Mouse (Mus musculus) heart, postnatal 36 days (tissue): ENCODE results near the gene Tysnd1. TPM values are rescaled to one million over a fixed set of nuclear protein-coding genes. Genes with fewer than 3 reads are reported as not detected.

Source experiments
- DNase-seq, 2 experiments: peaks; one replicate each; pipeline ENCODE4 v3.0.0; 2021 to 2022
- intact Hi-C: fragments of 180-260 bp; cut with DNase I; formaldehyde crosslinking; loops from one replicate; pipeline ENCODE4 v1.15.1; 2025
- total RNA-seq, 2 experiments: library from RNA; stranded (reverse); gene quantifications; 2 replicates each; pipeline ENCODE4 v1.2.3; 2021

The Tysnd1 gene
- total RNA-seq, 2 experiments from 2014 or later, result 22.8 to 23.3 TPM

DNA sequence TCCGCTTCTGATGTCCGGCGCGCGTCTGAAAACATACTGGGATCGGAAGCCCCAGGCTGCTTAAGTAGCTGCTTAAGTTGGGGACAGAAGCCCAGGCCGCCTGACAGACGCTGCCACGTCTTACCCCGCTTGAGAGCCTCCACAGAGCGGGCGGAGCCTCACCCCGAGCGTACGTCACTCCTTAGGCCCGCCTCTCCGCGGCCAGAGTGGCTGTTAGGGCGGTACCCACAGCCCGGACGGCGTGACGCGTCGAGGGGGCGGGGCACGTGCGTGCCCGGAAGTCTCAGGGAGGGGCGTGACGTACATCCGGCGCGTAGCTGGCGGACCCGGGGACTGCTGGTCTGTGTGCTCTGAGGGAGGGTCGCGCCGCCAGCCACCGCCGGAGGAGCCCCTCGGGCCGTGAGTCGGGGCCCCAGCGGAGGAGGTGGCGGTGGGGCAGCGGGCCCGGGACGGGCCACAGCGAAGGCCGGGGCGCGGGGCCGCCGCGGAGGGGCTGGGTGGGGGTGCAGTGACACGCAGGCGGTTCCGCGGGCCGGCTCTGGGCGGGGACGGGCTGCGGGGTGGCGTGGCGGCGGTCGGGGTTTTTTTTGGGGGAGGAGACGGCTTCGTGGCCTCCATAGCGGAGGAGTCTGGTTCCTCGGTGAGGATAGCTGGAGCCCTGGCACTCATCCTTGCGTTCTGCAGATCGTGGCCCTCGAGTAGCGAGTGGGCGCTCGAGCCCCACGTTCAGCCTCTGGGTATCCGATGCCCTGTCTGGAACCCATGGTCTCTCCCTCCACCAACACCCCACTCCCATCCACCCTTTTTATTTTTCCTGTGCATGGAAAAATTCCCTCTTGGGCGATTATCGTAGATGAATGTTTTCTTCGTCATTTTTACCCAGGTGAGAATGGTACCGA lies 15.1 kb upstream of the Tysnd1 start, which contains the start of gene Sar1a:
Gene Sar1a, plus strand, starts transcription at position 285 of the 899 bp plus-strand sequence.
- intact Hi-C loops, result no loop called here
- DNase-seq, result peak; percentile 98 to 99

DNA sequence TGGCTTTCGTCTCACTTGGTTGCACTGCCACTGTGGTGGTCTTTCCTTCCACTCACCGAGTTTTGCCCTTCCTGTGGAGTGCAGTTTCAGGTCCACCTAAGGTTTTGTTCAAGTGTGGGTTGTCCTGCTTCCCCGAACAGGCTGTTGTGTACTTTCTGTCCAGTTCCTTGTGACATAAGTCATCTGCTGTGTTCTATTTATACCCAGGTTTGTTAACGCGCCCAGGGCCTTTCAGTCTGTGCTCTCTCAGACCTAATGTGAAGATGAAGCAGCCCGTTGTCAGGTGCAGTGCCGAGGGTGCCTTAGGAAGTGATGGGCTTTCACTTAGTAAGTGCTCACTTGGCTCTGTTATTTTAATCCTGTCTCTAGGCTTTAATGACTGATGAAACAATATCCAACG lies 5.9 kb upstream of the Tysnd1 start:
- DNase-seq, result peak in 1 of 2 experiments; percentile 37
- intact Hi-C loops, result no loop called here

DNA sequence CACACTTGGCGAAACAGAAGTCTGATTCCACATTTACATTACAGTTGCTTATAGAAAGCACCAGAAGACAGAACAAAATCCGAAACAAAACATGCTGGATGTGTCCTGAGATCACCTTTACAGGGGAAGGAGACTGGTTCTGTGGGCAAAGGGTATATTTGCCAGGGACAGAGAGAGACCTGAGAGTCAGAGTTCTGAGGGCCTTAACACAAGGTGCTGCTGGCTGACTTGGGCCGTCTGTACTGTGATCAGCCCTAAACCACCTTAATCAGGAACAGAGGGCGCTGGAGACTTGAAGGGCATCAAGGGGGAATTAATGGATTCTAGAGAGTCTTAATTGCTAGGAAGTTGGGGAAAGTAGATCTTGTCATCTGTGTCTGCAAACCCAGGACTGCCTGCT lies 1.8 kb upstream of the Tysnd1 start:
- DNase-seq, result no peak
- intact Hi-C loops, result no loop called here

DNA sequence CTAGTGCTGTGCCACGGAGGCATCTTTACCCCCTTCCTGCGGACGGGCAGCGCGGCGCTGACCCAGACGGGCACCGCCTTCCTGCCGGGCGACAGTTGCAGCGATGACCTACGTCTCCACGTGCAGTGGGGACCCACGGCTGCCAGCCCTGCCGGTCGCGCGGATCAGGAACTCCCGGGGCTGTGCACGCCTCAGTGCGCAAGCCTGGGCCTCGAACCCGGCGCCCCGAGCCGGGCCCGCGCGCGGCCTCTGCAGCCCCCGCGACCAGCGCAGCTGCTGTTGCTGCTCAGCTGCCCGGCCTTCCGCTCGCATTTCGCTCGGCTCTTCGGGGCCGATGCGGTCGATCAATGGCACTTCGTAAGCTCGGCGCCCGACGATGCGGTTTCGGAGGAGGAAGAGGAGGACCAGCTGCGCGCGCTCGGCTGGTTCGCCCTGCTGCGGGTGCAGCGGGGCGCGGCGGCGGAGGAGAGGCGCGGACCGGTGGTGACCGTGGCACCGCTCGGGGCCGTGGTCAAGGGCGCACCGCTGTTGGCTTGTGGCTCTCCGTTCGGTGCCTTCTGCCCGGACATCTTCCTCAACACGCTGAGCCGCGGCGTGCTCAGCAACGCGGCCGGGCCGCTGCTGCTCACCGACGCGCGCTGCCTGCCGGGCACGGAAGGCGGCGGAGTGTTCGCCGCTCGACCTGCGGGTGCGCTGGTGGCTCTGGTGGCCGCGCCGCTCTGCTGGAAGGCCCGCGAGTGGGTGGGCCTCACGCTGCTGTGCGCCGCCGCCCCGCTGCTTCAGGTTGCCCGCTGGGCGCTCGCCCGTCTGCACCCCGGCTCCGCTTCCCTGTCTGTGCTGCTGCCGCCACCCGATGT lies 617 bp downstream of the Tysnd1 start:
- no peak for DNase-seq
- intact Hi-C loops, result no loop called here

DNA sequence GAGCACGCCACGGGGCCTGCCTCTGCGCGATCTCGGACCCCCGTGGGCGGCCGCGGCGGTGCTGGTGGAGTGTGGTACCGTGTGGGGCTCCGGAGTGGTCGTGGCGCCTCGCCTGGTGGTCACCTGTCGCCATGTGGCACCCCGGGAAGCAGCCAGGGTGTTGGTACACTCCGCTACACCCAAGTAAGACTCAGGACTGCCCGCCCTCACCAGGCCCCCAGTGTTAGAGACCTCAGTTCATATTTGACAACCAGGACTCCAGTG lies 1.2 kb downstream of the Tysnd1 start:
- no peak for DNase-seq
- intact Hi-C loops, result no loop called here

DNA sequence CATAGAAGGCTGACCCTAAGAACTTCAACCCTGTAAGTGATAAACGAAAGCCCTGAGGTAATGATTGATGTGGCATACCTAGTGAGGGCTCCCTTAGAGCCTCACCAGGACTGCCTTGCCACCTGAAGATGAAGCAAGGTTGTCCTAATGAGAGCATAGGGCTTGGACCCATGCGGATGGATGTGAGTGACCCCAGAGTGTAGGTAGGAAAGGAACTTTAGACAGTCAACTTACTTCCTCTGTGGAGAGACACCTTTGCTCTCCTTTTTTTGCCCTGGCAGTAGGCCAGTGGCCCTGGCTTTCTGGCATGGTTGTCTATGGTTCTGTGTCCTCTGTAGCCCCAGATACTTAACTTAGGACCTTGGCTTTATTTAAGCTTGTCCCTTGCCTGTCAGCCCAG lies 1.7 kb downstream of the Tysnd1 start:
- DNase-seq, result no peak
- intact Hi-C loops, result no loop called here

DNA sequence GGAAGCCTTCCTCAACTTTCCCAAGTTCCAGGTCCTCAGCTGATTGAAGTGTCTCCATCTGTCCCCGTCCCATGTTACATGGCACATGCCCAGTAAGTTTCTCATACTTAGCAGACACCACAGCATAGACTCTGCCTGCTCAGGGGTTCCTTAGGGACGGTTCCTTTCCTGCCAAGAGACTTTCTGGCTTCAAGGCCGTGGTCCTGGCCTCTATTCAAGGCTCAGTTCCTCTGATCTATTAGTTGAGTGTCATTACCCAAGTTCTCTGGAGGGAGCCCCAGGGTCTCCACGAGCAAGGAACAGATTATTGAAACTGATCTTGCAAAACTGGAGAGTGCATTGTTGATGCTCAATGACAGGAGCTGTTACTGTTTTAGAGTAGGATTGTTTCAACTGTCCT lies 9.3 kb downstream of the Tysnd1 start:
- no peak for DNase-seq

DNA sequence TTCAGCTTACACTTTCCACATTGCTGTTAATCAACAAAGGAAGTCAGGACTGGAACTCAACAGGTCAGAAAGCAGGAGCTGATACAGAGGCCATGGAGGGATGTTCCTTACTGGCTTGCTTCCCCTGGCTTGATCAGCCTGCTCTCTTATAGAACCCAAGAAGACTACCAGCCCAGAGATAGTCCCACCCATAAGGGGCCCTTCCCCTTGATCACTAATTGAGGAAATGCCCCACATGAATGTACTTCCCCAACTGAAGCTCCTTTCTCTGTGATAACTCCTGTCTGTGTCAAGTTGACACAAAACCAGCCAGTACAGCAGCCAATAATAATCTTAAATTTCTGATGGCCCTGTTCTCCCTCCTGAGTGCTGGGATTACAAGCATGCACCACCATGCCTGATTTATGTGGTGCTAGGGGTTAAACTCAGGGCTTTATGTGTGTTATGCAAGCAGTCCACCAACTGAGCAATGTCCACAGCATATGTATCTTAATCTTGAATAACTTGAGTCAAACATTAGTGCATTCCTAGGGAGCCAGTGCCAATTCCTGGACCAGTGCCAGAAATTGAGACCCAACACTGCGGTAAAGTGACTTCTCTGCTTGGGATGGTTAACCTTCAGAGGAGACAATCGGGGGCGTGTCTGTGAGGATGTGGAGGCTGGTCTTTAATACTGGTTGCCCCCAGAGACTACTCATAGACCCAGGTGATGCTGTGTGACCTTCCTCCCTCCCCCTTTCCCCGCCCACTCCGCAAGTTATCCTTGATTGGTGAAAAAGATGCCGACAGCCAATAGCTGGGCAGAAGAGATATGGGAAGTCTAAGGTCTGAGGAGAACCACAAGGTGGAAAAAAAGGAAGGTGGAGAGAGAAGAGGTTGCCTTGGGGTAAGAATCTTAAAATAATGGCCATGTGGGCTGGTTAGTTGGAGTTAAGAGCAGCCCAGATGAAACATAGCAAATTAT lies 11.4 kb downstream of the Tysnd1 start:
- no peak for DNase-seq
- intact Hi-C loops, result no loop called here

More for the DNA sequence above, 9.3 kb downstream of the Tysnd1 start:
- intact Hi-C loops, result no loop called here

DNA sequence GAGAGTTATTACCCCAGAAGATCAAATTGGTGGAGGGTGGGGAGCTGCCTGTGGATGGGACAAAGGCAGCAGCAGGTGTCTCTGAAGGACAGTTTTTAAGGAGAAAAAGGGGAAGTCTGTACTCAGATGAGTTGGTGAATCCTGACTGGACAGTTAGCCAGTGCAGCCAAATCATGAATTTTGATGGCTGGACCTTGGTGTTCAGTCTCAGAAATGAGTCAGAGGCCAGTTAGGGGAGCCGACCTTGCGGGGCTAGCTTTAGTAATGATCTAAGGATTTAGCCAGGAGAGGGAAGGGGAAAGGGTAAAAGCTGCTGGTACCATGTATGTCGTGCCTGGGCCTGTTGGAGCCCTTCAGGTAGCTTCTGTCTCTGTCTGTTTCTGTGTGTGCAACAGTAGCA lies 18.3 kb downstream of the Tysnd1 start:
- intact Hi-C loops, result no loop called here

DNA sequence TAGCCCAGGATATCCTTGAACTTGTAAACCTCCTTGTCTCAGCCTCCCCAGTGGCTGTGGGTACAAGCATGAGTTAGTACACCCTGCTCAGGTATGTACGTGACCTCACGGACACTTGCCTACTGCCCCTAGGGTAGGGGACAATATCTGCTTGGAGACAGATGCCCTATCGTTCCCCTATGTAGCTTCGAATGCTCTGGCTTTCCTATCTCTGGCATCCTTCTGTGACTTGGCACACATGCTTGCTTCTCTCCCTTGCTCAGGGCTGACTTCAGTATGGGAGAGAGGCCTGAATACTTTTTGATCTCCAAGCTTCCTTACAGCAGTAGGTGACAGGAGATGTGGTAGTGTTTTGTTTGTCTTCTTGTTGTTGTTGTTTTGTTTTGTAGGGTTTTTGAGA lies 18.8 kb downstream of the Tysnd1 start:
- intact Hi-C loops, result no loop called here
- no peak for DNase-seq

More for the DNA sequence above, 18.3 kb downstream of the Tysnd1 start:
- no peak for DNase-seq

DNA sequence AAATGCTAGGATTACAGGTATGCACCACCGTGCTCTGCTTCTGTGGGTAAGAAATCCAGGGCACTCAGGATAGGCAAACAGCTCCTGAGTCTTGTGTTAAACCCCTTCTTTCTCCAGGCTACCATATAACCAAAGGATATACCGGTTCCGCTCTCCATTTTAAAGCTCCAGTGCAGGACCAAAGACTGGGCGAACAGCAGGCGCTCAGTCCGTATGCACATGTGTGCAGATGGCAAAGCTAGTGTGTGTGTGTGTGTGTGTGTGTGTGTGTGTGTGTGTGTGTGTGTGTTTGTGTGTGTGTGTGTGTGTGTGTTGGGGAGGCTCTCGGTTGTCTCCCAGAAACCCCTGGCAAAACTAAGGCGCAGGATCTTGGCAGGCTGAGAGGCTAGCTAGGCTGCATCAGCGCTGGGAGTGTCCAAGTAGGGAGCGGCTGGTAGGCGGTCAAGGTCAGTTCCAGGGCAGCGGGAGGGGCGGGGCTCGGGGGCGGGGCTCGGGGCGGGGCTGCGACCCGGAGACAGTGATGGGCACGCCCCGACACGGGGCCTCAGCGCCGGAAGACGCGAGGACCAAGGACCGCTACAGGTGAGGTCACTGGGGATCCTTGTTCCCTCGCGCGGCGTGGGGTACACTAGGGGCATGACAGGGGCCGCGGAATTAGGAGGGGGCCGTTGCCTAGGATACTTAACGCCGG lies 19.6 kb downstream of the Tysnd1 start, which contains the start of gene Aifm2:
Gene Aifm2, plus strand, starts transcription at position 493 of the 691 bp plus-strand sequence.
- peak; percentile 60 to 71 for DNase-seq
- intact Hi-C loops, result no loop called here

DNA sequence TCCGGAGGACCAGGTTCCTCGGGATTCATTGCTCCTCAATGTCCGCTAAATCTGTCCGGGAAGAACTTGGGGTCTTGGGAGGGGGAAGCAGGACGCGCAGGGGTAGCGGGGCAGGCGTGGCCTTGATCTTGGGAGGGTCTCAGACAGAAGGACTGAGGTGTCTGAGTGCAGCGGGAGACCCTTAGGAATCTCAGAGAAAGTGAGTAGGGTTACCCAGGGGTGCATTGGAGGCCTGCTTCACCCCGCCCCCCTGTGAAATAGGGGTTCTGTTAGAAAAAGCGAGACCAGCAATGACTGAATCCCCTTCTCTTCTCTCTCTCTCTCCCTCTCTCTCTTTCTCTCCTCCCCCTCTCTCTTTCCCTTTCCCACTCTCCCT lies 20.1 kb downstream of the Tysnd1 start:
- DNase-seq, result no peak
- intact Hi-C loops, result no loop called here

DNA sequence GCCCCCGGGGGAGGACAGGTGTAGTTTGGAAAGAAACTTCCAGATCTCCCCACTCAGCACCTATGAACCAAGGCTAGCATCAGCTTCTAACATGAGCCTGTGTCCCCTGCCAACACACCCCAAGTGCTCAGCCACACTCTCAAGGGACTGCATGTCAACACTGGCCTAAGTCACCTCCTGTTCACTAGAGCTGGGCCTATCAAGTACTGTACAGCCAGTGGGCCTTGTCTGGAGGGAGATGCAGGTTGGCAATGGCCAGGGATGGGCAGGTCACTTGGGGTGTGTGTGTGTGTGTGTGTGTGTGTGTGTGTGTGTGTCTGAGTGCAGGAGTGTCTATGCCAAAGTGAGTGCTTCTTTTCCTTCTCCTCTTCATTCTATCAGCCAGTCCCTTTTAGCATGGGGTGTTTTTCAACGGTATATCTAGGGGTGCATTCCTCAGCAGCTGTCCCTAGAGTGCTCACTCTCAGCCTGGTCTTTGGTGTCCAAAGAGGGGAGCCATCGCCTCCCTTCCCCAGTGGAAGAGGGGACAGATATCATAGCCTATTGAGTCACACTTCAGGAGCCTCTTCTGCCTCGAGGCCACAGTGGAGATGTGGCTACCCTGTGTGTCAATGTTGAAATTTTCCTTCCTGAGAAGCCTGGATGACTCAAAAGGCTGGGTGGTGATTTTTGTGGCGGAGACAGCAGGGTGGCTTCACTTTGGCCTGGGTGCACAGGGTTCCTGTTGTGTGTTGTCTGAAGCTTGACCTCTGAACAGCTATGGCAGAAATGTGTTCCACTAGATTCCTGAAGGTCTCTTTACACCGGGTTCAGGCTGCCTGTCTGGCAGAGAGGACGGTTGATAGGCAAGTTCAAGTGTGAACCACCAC lies 20.9 kb downstream of the Tysnd1 start:
- intact Hi-C loops, result no loop called here
- DNase-seq, result no peak

DNA sequence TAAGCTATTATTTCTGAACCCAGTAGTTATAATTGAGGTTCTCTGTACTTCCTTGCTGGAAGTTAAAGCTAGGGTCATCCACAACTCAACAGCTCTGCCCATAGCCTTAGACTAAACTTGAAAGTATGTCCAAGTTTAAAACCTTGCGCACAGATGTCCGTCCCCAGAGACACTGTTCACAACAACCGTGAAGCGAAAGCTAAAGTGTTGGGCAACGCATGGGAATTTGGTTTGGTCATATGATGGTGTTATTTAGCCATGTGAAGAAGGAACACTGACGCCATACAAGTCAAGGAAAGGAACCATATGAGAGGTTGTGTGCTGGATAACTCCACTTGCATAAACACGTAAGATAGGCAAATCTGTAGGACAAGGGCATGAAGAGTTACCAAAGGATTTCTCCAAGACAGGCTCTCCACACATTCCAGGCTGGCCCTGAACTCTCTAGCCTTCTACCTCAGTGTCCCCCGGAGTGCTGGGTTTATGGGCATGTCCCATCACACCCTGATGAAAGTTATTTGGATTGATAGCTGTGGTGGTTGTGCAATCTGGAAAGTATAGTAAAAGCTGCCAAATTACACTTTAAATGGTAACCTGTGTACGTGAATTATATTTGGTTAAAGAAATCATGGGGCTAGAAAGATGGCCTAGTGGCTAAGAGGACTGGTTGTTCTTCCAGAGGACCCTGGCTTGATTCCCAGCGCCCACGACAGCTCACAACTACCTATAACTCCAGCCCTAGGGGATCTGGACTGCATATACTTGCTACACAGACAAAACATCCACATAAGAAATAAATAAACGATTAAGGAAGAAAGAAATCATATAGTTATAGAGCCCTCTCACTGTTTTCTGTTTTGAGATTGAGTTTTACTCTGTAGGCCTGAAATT lies 22.3 kb downstream of the Tysnd1 start:
- no peak for DNase-seq
- intact Hi-C loops, result no loop called here

DNA sequence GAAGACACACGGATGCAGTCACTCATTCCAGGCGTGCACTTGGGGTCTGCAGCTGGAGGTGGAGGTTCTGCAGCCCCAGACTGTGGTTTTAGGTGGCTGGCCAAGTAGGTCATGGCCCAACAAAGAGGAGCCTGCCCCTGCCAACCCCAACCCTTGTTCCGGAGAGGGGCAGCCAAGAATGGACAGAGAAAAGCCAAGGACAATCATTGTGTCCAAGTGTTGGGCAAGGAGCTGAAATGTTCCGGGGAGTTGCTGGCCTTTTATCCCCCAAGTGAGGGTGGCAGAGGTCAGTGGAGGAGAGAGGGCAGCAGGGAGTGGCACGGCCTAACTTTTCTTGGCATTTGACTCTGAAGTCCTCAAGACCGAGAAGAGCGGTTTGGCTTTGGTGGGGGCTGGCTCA lies 25.0 kb downstream of the Tysnd1 start:
- DNase-seq, result no peak
- intact Hi-C loops, result no loop called here

DNA sequence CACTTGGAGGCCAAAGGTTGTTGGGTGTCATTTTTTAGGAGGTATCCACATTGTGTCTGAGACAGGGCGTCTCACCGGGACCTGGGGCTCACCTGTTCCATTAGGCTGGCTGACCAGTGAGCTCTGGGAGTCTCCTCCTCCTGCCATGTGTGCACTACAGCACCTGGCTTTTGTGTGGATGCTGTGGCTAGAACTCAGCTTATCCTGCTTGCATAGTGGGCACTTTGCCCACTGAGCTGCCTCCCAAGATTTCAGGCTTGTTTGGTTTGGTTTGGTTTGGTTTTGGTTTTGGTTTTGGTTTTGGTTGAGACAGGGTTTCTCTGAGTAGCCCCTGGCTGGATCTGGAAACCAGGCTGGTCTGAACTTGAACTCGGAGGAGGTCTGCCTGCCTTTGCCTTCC lies 26.9 kb downstream of the Tysnd1 start:
- DNase-seq, result no peak
- intact Hi-C loops, result no loop called here

DNA sequence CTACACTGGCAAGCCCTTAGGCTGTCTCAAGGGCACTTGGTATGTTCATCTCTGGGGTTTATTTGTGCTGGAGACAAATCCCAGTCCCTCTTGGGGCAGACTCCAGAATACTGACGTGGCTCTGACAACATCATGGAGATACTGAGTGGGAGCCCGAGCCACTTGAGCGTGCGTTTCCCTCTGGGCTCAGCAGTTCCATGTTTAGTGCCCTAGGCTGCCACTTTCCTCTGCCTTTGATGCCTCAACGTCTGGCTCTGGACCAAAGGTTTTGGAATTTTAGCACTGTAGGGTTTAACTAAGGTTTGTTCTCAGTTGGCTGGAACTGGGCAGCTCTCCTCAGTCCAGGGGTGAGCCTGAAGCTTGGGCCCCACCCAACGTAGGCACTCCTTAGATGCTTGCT lies 28.0 kb downstream of the Tysnd1 start:
- intact Hi-C loops, result no loop called here
- DNase-seq, result no peak

DNA sequence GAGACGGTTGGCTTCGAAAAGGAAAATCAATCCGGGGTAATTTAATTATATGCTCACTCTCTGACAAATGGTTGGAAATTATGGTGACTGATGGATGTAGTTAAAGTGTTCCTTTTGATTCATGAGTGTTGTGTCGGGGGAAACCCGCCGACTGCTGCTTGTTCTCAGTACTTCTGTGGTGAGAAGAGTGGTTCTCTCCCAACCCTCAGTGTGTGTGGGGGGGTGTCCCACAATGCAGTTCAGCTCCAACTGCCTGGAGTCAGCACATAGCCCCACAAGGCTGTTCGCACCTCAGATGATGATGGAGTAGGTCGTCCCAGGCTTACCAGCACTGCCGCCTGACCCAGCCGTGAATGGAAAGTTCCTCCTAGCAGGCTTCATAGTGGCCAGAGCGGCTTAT lies 33.9 kb downstream of the Tysnd1 start:
- no peak for DNase-seq
- intact Hi-C loops, result no loop called here
